Mouse (Mus musculus): ENCODE measurements at regions not wholly inside any gene's neighbourhood (a gene's known extent, or its start where the extent isn't known, plus 50 kb on each side); places are given as distances from the start of the nearest gene placed in this dataset.
"Not testable (repeated sequence)": the region's sequence is repeated elsewhere in the genome, so short reads cannot be mapped to it uniquely, and the experiment has no call there.

DNA sequence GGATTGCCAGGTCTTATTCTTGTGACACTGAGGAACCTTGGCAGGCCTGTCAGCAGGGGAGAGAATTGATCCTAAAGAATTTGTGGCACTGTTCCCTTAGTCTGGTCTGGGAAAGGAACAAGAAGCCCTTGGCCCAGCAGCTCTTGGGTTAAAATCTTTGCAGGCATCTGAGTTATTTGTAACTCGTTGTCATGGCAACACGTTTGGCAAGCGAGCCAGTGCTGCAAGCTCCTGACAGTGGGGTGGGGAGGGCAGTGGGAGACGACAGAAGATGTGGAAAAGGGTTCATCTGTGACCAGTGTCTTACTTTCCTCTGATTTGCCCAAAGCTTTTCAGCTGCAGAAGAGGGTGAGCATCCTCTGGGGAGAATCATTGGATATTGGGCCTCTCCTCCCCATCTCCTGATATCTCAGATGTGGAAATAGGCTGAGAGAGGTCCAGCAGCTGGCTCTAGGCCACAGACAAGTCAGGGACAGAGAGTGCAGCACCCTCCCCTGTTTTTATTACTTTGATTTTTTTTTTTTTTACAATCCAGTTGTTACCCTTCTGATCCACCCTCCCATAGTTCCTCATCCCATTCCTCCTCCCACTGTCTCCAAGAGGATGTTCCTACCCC lies 92.4 kb upstream of the Huwe1 start:
- intact Hi-C loops (cut with DNase I) = not testable (repeated sequence)

More for the DNA sequence above, 92.4 kb upstream of the Huwe1 start:
- peak; percentile 17 to 18 for DNase-seq
